Mouse (Mus musculus): Measurements from ENCODE around the gene Pipox. TPM values are rescaled to one million over a fixed set of nuclear protein-coding genes. Genes with fewer than 3 reads are reported as not detected.

Pipox gene
- polyA plus RNA-seq, 1 experiment from 2014 or later, result 0.66 TPM

GRCm38 (mm10) chr11:77852195-77852594 is 41.7 kb downstream of the Pipox start:
- WGBS, result 62% methylated on average over 3 of the region's 3 CpGs
- no peak overlapping the region for H3K4me3 ChIP-seq
- H3K9ac ChIP-seq, result no peak overlapping the region
- no peaks in the 10 kb centered on the region for H3K9me3 ChIP-seq
- no peak for ATAC-seq (ENCODE audit: low FRiP score, low read depth)
- peaks cover 19% of the 10 kb centered on the region; the same call in 1 of the 2 replicates for H3K27me3 ChIP-seq
- H3K36me3 ChIP-seq, result peaks cover 72% of the 10 kb centered on the region
- no peak overlapping the region for H3K4me2 ChIP-seq (replicated peaks)
- H3K27ac ChIP-seq, result no peak overlapping the region
- H3K4me1 ChIP-seq, result peaks cover 35% of the 10 kb centered on the region

DNA sequence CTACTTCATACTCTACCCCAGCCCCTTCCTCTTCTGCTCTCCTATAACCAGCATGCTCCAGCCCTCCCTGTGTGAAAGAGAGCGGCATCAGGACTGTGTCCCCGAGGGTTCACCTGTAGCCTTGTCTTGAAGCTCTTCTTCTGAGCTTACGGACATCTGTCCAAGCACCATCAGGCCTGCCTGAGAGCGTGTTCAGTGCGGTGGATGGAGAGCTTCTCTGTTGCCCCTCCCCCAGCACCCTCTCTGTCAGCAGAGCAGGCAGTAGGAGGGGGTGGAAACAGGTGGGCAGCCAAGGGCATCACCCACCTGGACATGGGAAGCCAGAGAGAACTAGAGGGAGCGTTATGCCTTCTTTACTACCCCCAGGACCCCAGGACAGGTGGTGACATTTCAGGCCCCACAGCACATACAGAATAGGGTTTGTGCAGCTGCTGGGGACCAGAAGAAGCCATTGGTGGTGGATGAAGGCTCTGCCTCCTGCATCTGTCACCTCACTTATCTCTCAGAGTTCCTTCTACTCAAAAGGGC is 42.3 kb downstream of the Pipox start:
- Histone ChIP-seq H3K36me3 (peaks cover 78% of the 10 kb centered on the region), H3K4me1 (peaks cover 35% of the 10 kb centered on the region)
- WGBS, result 72% methylated on average over 6 of the region's 6 CpGs

DNA sequence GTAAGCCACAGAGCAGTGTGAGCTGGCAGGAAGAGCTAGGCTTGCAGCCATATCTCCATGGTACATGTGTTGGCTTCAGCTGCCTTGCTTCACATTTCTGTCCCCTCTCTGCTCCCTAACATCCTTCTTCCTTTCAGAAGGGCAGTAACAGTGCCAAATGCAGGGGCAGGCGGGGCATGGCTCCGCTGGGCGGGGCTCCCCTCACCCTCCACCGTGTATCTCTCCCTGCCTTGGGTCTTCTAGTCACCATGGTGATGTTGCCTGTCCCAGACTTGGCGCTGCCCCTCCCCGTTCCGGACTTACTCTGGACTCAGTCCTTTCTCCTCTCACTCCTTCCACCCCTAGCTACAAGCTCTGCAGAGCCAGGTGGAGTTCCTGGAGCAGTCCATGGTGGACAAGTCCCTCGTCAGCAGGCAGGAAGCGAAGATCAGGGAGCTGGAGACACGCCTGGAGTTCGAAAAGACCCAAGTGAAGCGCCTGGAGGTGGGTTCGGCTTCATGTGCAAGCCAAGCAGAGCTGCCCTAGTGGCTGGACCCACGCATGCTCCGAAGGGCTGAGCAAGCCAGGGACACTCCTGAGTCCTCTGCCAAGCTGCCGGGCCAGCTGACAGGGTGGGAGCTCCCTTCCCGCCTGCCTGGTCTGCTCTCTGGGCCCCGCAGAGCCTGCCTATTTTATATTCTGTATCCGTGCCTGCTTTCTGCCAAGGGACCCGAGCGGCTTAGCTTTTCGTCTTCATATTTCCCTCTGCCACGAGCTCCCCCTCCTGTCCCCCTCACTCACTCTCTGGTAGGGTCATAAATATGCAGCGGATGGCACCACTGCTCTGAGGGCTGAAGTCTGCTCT is 43.3 kb downstream of the Pipox start:
- no peaks in the 10 kb centered on the region for H3K9me3 ChIP-seq
- no peak overlapping the region for H3K4me3 ChIP-seq
- peaks cover 87% of the 10 kb centered on the region for H3K36me3 ChIP-seq
- ATAC-seq (ENCODE audit: low FRiP score, low read depth), result peak; percentile 34; the same call in 1 of the 2 replicates
- peaks cover 19% of the 10 kb centered on the region; the same call in 1 of the 2 replicates for H3K27me3 ChIP-seq
- H3K9ac ChIP-seq, result peak overlapping the region; percentile 3; the same call in 1 of the 2 replicates
- peak overlapping the region; percentile 11 for H3K4me2 ChIP-seq (replicated peaks)
- H3K4me1 ChIP-seq, result peaks cover 27% of the 10 kb centered on the region
- H3K27ac ChIP-seq, result peak overlapping the region; percentile 52; the same call in 1 of the 2 replicates
- WGBS, result 36% methylated on average over 24 of the region's 24 CpGs

More for the DNA sequence above, 42.3 kb downstream of the Pipox start:
- Histone ChIP-seq H3K27ac (no peak overlapping the region), H3K9ac (no peak overlapping the region), H3K27me3 (peaks cover 19% of the 10 kb centered on the region; the same call in 1 of the 2 replicates), H3K4me2 (replicated peaks) (no peak overlapping the region), H3K4me3 (no peak overlapping the region), H3K9me3 (no peaks in the 10 kb centered on the region)
- ATAC-seq (ENCODE audit: low FRiP score, low read depth), result no peak

- H3K4me2 ChIP-seq (replicated peaks), result no peak overlapping the region
- peaks cover 19% of the 10 kb centered on the region; the same call in 1 of the 2 replicates for H3K27me3 ChIP-seq
- no peak for ATAC-seq (ENCODE audit: low FRiP score, low read depth)
- H3K9me3 ChIP-seq, result no peaks in the 10 kb centered on the region
- no peak overlapping the region for H3K27ac ChIP-seq
- H3K4me1 ChIP-seq, result peaks cover 16% of the 10 kb centered on the region
- WGBS, result 76% methylated on average over 7 of the region's 7 CpGs
- H3K36me3 ChIP-seq, result peaks cover 90% of the 10 kb centered on the region
- H3K9ac ChIP-seq, result no peak overlapping the region
- H3K4me3 ChIP-seq, result no peak overlapping the region
Measured at GRCm38 (mm10) chr11:77849151-77849550, 44.7 kb downstream of the Pipox start.

DNA sequence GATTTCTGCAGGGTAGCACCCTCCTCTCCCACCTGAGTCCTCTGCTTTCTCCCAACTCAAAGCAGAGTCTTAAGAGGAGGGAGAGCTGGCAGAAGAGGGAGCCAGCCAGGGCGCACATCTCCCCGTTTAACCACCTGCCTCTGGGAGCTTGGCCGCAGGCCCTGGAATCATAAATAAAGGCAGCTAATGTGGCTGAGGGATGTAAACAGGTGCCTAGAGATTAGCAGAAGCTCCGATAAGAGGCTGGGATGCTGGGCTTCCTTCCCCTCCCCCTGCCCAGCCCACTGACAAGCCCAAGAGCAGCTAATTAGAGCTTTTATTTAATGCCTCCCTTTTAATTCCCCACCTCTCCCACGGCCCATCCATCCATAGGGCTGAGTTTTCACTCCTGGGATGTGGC is 45.8 kb downstream of the Pipox start:
- Histone ChIP-seq H3K27me3 (peaks cover 14% of the 10 kb centered on the region; the same call in 1 of the 2 replicates), H3K36me3 (peaks cover 90% of the 10 kb centered on the region), H3K9me3 (no peaks in the 10 kb centered on the region), H3K27ac (no peak overlapping the region), H3K4me2 (replicated peaks) (no peak overlapping the region), H3K4me1 (peaks cover 16% of the 10 kb centered on the region), H3K4me3 (no peak overlapping the region), H3K9ac (no peak overlapping the region)
- ATAC-seq (ENCODE audit: low FRiP score, low read depth), result no peak
- 20% methylated on average over 5 of the region's 5 CpGs for WGBS

- ATAC-seq (ENCODE audit: low FRiP score, low read depth), result no peak
- peaks cover 91% of the 10 kb centered on the region for H3K36me3 ChIP-seq
Measured at GRCm38 (mm10) chr11:77847599-77848128, 46.2 kb downstream of the Pipox start.

GRCm38 (mm10) chr11:77843906-77844200 is 50.0 kb downstream of the Pipox start:
- Histone ChIP-seq H3K4me1 (peaks cover 22% of the 10 kb centered on the region), H3K9ac (no peak overlapping the region), H3K4me2 (replicated peaks) (no peak overlapping the region), H3K27me3 (peaks cover 17% of the 10 kb centered on the region; the same call in 1 of the 2 replicates), H3K36me3 (peaks cover 75% of the 10 kb centered on the region), H3K9me3 (no peaks in the 10 kb centered on the region), H3K27ac (no peak overlapping the region), H3K4me3 (no peak overlapping the region)
- WGBS, result 41% methylated on average over 4 of the region's 4 CpGs
- no peak for ATAC-seq (ENCODE audit: low FRiP score, low read depth)

More at GRCm38 (mm10) chr11:77847599-77848128, 46.2 kb downstream of the Pipox start:
- H3K27ac ChIP-seq, result no peak overlapping the region
- WGBS, result 42% methylated on average over 9 of the region's 9 CpGs
- H3K9ac ChIP-seq, result no peak overlapping the region
- H3K9me3 ChIP-seq, result no peaks in the 10 kb centered on the region
- peaks cover 14% of the 10 kb centered on the region; the same call in 1 of the 2 replicates for H3K27me3 ChIP-seq
- H3K4me1 ChIP-seq, result peaks cover 16% of the 10 kb centered on the region
- no peak overlapping the region for H3K4me2 ChIP-seq (replicated peaks)
- no peak overlapping the region for H3K4me3 ChIP-seq

DNA sequence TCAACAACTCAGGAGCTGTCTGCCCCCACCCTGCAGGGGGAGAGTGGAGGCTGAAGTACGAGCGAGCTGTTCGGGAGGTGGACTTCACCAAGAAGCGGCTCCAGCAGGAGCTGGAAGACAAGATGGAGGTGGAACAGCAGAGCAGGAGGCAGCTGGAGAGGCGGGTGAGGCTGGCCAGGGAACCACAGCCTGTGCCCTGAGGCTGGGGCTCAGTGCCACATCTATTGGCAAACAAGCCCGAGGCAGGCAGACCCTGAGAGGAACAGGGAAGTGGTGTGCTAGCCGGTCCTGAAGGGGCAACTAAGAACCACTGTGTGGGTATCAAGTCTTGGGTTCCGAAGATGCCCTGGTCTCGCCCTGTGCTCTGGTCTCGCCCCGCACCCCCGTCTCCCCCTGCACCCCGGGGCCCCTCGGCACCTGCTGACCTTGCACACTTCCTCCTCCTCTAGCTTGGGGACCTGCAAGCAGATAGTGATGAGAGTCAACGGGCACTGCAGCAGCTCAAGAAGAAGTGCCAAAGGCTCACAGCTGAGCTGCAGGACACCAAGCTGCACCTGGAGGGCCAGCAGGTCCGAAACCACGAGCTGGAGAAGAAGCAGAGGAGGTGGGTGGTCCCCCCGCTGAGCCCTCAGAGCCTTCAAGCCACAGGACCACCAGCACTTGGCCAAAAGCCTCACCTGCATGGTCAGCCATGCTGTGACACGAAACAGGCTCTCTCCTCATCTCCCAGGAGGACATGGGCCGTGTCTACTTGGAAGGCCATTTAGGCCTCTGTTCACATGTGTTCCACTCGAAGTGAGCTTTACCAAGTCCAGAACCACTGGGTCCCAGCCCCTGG is 50.6 kb downstream of the Pipox start:
- peaks cover 17% of the 10 kb centered on the region; the same call in 1 of the 2 replicates for H3K27me3 ChIP-seq

DNA sequence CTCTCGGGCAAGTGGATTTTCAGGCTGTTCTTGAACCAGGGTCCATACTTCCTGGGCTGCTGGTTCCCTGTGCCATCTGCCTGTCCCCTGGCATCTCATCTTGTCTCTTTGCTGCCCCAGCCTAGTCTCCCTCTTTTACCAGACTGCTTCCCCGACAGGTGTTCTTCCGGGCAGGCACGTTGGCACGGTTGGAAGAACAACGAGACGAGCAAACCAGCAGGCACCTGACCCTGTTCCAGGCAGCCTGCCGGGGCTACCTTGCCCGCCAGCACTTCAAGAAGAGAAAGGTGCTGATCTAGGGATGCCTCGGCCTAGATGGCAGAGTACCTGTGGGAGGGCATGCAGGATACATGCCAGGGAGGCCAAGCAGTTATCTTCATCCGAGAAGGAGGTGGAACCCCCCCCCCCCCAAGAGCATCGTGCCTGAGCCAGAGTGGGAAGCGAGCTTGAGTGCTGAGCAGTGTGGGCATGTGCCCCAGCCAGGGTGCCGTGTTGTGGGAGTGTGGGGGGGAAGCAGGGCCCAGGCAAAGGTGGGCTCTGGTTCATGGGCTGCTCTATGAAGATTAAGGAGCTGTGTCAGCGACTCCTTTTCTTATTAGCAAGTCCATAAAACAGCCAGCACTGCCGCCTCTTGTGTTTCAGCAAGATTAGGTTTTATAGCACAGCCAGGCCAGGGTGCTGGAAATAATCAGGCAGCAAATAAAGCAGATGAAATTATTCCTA is 53.2 kb downstream of the Pipox start:
- ATAC-seq (ENCODE audit: low FRiP score, low read depth), result no peak
- WGBS, result 57% methylated on average over 16 of the region's 16 CpGs
- H3K9ac ChIP-seq, result peak overlapping the region; percentile 43
- H3K4me3 ChIP-seq, result no peak overlapping the region
- H3K27me3 ChIP-seq, result peaks cover 8% of the 10 kb centered on the region; the same call in 1 of the 2 replicates
- H3K36me3 ChIP-seq, result peaks cover 65% of the 10 kb centered on the region
- H3K27ac ChIP-seq, result no peak overlapping the region
- no peaks in the 10 kb centered on the region for H3K9me3 ChIP-seq
- H3K4me2 ChIP-seq (replicated peaks), result no peak overlapping the region
- H3K4me1 ChIP-seq, result peaks cover 38% of the 10 kb centered on the region

More for the DNA sequence above, 50.6 kb downstream of the Pipox start:
- H3K27ac ChIP-seq, result no peak overlapping the region
- H3K9me3 ChIP-seq, result no peaks in the 10 kb centered on the region
- no peak for ATAC-seq (ENCODE audit: low FRiP score, low read depth)
- H3K4me1 ChIP-seq, result peaks cover 22% of the 10 kb centered on the region
- no peak overlapping the region for H3K9ac ChIP-seq
- peaks cover 71% of the 10 kb centered on the region for H3K36me3 ChIP-seq
- H3K4me3 ChIP-seq, result no peak overlapping the region
- H3K4me2 ChIP-seq (replicated peaks), result no peak overlapping the region
- 84% methylated on average over 21 of the region's 21 CpGs for WGBS

GRCm38 (mm10) chr11:77837856-77838255 is 56.0 kb downstream of the Pipox start:
- Histone ChIP-seq H3K27me3 (peaks cover 8% of the 10 kb centered on the region; the same call in 1 of the 2 replicates), H3K36me3 (peaks cover 67% of the 10 kb centered on the region), H3K9me3 (no peaks in the 10 kb centered on the region), H3K4me3 (no peak overlapping the region), H3K4me2 (replicated peaks) (no peak overlapping the region), H3K4me1 (peaks cover 38% of the 10 kb centered on the region), H3K9ac (no peak overlapping the region), H3K27ac (no peak overlapping the region)
- no peak for ATAC-seq (ENCODE audit: low FRiP score, low read depth)
- 79% methylated on average over 5 of the region's 5 CpGs for WGBS

GRCm38 (mm10) chr11:77836751-77837150 is 57.1 kb downstream of the Pipox start:
- peak overlapping the region; percentile 70; the same call in 1 of the 2 replicates for H3K27ac ChIP-seq

More at GRCm38 (mm10) chr11:77836751-77837150, 57.1 kb downstream of the Pipox start:
- Histone ChIP-seq H3K4me1 (peaks cover 37% of the 10 kb centered on the region), H3K4me2 (replicated peaks) (no peak overlapping the region), H3K4me3 (no peak overlapping the region), H3K9ac (no peak overlapping the region), H3K27me3 (0 out of 2 replicates have a peak, but pooled peaks cover 2% of the 10 kb centered on the region), H3K36me3 (peaks cover 63% of the 10 kb centered on the region), H3K9me3 (no peaks in the 10 kb centered on the region)
- 51% methylated on average over 4 of the region's 4 CpGs for WGBS
- ATAC-seq (ENCODE audit: low FRiP score, low read depth), result no peak
